Mouse (Mus musculus): ENCODE measurements around the gene Sncg. TPM values are rescaled to one million over a fixed set of nuclear protein-coding genes. Genes with fewer than 3 reads are reported as not detected.
A peak's percentile ranks its signal among the peaks of the same experiment; 100 is the strongest.

Gene Sncg
- polyA plus RNA-seq, 1 experiment from 2014 or later, result 65.7 TPM

DNA sequence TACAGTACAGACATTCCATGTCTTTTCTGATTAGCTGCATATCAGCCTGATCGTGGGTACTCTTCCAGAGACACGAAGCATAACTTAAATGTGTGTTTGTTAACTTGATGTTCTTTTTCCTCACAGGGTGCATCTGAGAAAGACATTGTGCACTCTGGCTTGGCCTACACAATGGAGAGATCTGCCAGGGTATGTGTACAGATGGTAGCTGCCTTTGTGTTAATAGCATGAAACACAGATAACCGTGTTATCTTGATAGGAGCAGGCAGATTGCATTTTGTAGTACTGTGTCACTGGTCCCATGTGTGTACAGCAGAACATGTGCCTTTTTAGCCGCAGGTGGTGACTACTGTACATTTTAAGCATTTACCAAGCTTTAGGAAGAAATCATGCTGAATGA, 32.6 kb downstream of the Sncg start:
- H3K27me3 ChIP-seq (ENCODE audit: control insufficient read depth, insufficient read depth, low read length), result no peaks in the 10 kb centered on the region
- WGBS, result 91% methylated on average over 4 of the region's 4 CpGs
- peaks cover 4% of the 10 kb centered on the region; the same call in 1 of the 2 replicates for H3K36me3 ChIP-seq (ENCODE audit: control insufficient read depth, insufficient read depth, low read length)
- no peak overlapping the region for H3K4me2 ChIP-seq
- no peak overlapping the region for H3K4me3 ChIP-seq (ENCODE audit: low read depth, low read length)
- no peak overlapping the region for H3K9ac ChIP-seq (ENCODE audit: low read length)
- ATAC-seq (ENCODE audit: low FRiP score), result no peak
- H3K9me3 ChIP-seq (ENCODE audit: control insufficient read depth, low read length), result no peaks in the 10 kb centered on the region
- no peaks in the 10 kb centered on the region for H3K4me1 ChIP-seq (ENCODE audit: control insufficient read depth, insufficient read depth, low read length)
- H3K27ac ChIP-seq (ENCODE audit: low read depth, low read length), result no peak overlapping the region
- DNase-seq (ENCODE audit: low spot score, missing footprints), result peak; percentile 76

DNA sequence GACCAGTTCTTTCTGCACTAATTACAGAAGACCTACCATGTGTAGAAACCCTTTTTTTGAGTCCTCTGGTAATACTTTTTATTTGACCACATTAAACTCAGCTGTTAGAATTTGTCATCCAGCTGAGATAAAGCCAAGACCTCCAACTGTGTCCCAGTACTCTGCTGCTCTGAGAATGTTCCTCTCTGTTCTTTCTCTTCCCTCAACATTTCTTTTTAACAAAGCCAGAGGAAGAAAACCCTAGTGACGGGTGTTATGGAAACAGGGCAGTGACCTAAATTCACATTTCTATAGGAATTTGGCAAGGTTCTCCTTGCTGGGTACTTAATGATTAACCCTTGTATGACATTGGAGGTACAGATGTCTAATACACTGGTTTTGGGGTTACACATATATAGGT, 35.1 kb downstream of the Sncg start:
- ATAC-seq (ENCODE audit: low FRiP score) (no peak), DNase-seq (ENCODE audit: low spot score, missing footprints) (peak; percentile 76)
- Histone ChIP-seq H3K4me1 (ENCODE audit: control insufficient read depth, insufficient read depth, low read length) (no peaks in the 10 kb centered on the region), H3K27me3 (ENCODE audit: control insufficient read depth, insufficient read depth, low read length) (no peaks in the 10 kb centered on the region), H3K9ac (ENCODE audit: low read length) (no peak overlapping the region), H3K36me3 (ENCODE audit: control insufficient read depth, insufficient read depth, low read length) (peaks cover 9% of the 10 kb centered on the region; the same call in 1 of the 2 replicates), H3K4me2 (no peak overlapping the region), H3K4me3 (ENCODE audit: low read depth, low read length) (no peak overlapping the region), H3K9me3 (ENCODE audit: control insufficient read depth, low read length) (no peaks in the 10 kb centered on the region), H3K27ac (ENCODE audit: low read depth, low read length) (no peak overlapping the region)
- WGBS, result 63% methylated on average over 1 of the region's 1 CpGs

DNA sequence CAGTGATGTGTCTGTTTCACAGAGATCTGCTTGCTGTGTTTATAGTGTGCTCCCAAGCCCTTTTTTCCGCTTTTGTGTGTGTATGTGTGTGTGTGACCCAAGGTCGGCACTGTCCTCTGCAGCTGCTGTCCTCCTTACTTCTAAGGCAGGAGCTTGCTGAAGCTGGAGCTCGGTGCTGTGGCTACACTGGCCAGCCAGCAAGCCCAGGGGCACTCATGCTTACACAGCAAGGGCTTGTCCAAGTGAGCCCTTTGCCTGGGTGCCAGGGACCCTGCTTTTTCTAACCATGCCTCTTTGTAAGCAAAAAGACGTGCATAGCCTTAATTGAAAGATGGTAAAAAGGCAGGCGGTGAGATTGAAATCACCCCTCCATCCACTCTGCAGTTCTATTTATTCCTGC, 42.1 kb downstream of the Sncg start:
- Histone ChIP-seq H3K4me3 (ENCODE audit: low read depth, low read length) (no peak overlapping the region), H3K27me3 (ENCODE audit: control insufficient read depth, insufficient read depth, low read length) (no peaks in the 10 kb centered on the region), H3K4me1 (ENCODE audit: control insufficient read depth, insufficient read depth, low read length) (no peaks in the 10 kb centered on the region), H3K9me3 (ENCODE audit: control insufficient read depth, low read length) (no peaks in the 10 kb centered on the region), H3K4me2 (no peak overlapping the region), H3K9ac (ENCODE audit: low read length) (no peak overlapping the region), H3K27ac (ENCODE audit: low read depth, low read length) (no peak overlapping the region), H3K36me3 (ENCODE audit: control insufficient read depth, insufficient read depth, low read length) (peaks cover 12% of the 10 kb centered on the region; the same call in 1 of the 2 replicates)
- no peak for DNase-seq (ENCODE audit: low spot score, missing footprints)
- 92% methylated on average over 5 of the region's 5 CpGs for WGBS
- ATAC-seq (ENCODE audit: low FRiP score), result no peak

DNA sequence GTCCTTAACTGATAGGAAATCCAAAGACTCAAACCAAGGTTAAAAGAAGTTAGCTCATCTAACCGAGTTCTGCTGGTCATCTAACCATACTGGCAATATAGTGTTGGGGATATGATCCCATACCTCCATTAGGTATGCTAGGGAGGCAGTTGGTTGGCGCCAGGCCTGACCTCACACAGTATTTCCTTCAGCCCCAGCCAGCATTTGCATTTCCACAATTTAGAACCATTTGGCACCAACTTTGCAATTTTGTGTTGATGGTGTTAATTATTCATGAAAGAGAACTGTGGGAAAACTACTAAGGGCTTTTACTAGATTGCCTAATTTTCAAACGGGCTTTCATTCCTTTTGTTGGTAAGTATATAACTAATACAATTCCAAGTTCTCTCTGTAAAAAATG, 42.7 kb downstream of the Sncg start:
- no peak overlapping the region for H3K9ac ChIP-seq (ENCODE audit: low read length)
- H3K4me3 ChIP-seq (ENCODE audit: low read depth, low read length), result no peak overlapping the region
- H3K4me1 ChIP-seq (ENCODE audit: control insufficient read depth, insufficient read depth, low read length), result no peaks in the 10 kb centered on the region
- WGBS, result 92% methylated on average over 3 of the region's 3 CpGs
- H3K9me3 ChIP-seq (ENCODE audit: control insufficient read depth, low read length), result no peaks in the 10 kb centered on the region
- H3K4me2 ChIP-seq, result no peak overlapping the region
- ATAC-seq (ENCODE audit: low FRiP score) (no peak), DNase-seq (ENCODE audit: low spot score, missing footprints) (no peak)
- H3K27me3 ChIP-seq (ENCODE audit: control insufficient read depth, insufficient read depth, low read length), result no peaks in the 10 kb centered on the region
- H3K27ac ChIP-seq (ENCODE audit: low read depth, low read length), result no peak overlapping the region
- peaks cover 12% of the 10 kb centered on the region; the same call in 1 of the 2 replicates for H3K36me3 ChIP-seq (ENCODE audit: control insufficient read depth, insufficient read depth, low read length)

DNA sequence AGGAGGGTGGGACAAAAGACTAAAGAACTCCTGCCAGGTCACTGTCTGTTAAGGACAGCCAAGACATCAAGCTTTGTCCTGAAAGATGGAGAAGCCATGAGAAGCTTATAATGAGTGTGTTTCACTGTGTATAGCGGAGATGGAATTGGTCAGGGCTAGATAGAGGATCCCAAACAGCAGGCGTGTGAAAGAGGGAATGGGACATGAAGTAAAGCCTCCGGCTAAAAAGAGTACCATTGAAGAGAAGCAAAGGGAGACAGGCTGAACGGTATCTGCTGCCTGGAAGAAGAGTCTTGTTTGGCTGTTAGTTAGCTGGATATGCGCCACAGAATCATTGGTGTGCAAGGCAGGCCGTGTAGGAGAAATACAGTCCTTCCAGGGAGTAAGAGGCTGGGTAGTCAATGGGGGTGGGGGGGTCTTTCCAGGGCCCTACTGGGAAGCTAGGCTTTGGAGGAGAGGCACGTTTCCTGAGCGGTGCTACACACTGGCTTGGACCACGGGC, 43.9 kb downstream of the Sncg start:
- no peak overlapping the region for H3K4me2 ChIP-seq
- no peaks in the 10 kb centered on the region for H3K9me3 ChIP-seq (ENCODE audit: control insufficient read depth, low read length)
- DNase-seq (ENCODE audit: low spot score, missing footprints) (no peak), ATAC-seq (ENCODE audit: low FRiP score) (no peak)
- H3K4me1 ChIP-seq (ENCODE audit: control insufficient read depth, insufficient read depth, low read length), result no peaks in the 10 kb centered on the region
- no peak overlapping the region for H3K4me3 ChIP-seq (ENCODE audit: low read depth, low read length)
- no peak overlapping the region for H3K27ac ChIP-seq (ENCODE audit: low read depth, low read length)
- WGBS, result 91% methylated on average over 9 of the region's 9 CpGs
- peaks cover 8% of the 10 kb centered on the region; the same call in 1 of the 2 replicates for H3K36me3 ChIP-seq (ENCODE audit: control insufficient read depth, insufficient read depth, low read length)
- H3K27me3 ChIP-seq (ENCODE audit: control insufficient read depth, insufficient read depth, low read length), result no peaks in the 10 kb centered on the region
- no peak overlapping the region for H3K9ac ChIP-seq (ENCODE audit: low read length)

DNA sequence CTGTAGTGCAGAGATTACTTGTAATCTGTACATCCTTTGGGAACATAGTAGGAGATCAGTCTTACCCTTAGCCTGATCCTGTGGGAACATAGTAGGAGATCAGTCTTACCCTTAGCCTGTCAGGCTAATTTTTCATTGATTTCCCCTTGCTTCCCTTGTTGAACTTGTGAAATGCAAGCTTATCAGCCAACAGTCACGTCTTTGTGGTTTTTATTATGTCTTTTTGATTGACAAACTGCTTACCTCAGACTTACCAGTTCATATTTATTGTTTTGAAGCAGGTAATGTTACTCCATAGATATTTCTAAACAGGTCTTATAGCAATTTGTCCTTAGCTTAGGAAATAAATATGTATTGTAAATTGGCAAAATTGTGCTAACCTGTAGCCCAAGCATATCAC, 47.0 kb downstream of the Sncg start:
- Histone ChIP-seq H3K4me3 (ENCODE audit: low read depth, low read length) (no peak overlapping the region), H3K4me1 (ENCODE audit: control insufficient read depth, insufficient read depth, low read length) (no peaks in the 10 kb centered on the region), H3K36me3 (ENCODE audit: control insufficient read depth, insufficient read depth, low read length) (peaks cover 13% of the 10 kb centered on the region; the same call in 1 of the 2 replicates), H3K27ac (ENCODE audit: low read depth, low read length) (no peak overlapping the region), H3K9me3 (ENCODE audit: control insufficient read depth, low read length) (no peaks in the 10 kb centered on the region), H3K27me3 (ENCODE audit: control insufficient read depth, insufficient read depth, low read length) (no peaks in the 10 kb centered on the region), H3K4me2 (no peak overlapping the region), H3K9ac (ENCODE audit: low read length) (no peak overlapping the region)
- ATAC-seq (ENCODE audit: low FRiP score) (no peak), DNase-seq (ENCODE audit: low spot score, missing footprints) (no peak)
- WGBS, result 82% methylated on average over 1 of the region's 1 CpGs

DNA sequence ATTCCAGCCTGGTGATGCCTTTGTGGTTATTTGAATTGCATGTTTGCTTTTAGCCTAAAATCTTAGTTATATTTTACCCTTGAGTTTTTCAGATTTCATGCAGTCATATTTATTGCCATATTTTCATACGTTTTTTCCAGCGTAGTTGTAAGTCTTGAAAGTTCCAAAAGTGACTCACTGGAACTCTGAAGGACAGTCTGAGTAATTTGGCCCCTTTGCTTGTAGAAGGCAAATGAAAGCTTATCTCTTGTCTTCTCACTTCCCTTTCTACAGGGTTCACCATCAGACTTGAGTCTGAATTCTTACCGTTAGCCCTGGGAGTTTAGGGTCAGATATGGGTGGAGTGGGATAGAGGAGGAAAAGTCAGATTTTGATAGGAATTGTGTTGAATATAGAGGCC, 48.0 kb downstream of the Sncg start:
- peak; percentile 68 for DNase-seq (ENCODE audit: low spot score, missing footprints)
- H3K27ac ChIP-seq (ENCODE audit: low read depth, low read length), result no peak overlapping the region
- H3K9me3 ChIP-seq (ENCODE audit: control insufficient read depth, low read length), result no peaks in the 10 kb centered on the region
- H3K4me3 ChIP-seq (ENCODE audit: low read depth, low read length), result no peak overlapping the region
- WGBS, result 90% methylated on average over 3 of the region's 3 CpGs
- ATAC-seq (ENCODE audit: low FRiP score), result no peak
- H3K4me1 ChIP-seq (ENCODE audit: control insufficient read depth, insufficient read depth, low read length), result no peaks in the 10 kb centered on the region
- H3K4me2 ChIP-seq, result no peak overlapping the region
- H3K9ac ChIP-seq (ENCODE audit: low read length), result no peak overlapping the region
- peaks cover 10% of the 10 kb centered on the region; the same call in 1 of the 2 replicates for H3K36me3 ChIP-seq (ENCODE audit: control insufficient read depth, insufficient read depth, low read length)
- H3K27me3 ChIP-seq (ENCODE audit: control insufficient read depth, insufficient read depth, low read length), result no peaks in the 10 kb centered on the region

DNA sequence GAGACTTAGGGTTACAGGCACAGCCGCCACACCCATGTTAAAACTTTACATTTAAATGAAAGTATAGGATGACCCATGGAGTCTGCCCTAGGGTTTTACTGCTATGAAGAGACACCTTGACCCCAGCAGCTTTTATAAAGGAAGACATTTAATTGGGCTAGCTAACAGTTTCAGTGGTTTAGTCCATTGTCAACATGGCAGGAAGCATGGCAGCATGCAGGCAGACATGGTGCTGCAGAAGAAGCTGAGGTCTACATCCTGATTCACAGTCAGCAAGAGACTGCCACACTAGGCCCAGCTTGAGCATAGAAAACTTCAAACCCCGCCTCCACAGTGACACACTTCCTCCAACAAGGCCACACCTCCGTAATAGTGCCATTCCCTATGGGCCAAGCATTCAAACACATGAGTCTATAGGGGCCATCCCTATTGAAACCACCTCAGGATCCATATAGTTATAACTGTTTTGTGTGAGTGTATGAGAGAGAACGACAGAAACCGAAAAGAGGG, 51.0 kb downstream of the Sncg start:
- Histone ChIP-seq H3K9ac (ENCODE audit: low read length) (no peak overlapping the region), H3K9me3 (ENCODE audit: control insufficient read depth, low read length) (no peaks in the 10 kb centered on the region), H3K27me3 (ENCODE audit: control insufficient read depth, insufficient read depth, low read length) (no peaks in the 10 kb centered on the region), H3K4me3 (ENCODE audit: low read depth, low read length) (no peak overlapping the region), H3K4me1 (ENCODE audit: control insufficient read depth, insufficient read depth, low read length) (no peaks in the 10 kb centered on the region), H3K27ac (ENCODE audit: low read depth, low read length) (no peak overlapping the region), H3K4me2 (no peak overlapping the region), H3K36me3 (ENCODE audit: control insufficient read depth, insufficient read depth, low read length) (peaks cover 10% of the 10 kb centered on the region; the same call in 1 of the 2 replicates)
- WGBS, result 93% methylated on average over 5 of the region's 5 CpGs
- no peak for ATAC-seq (ENCODE audit: low FRiP score)
- DNase-seq (ENCODE audit: low spot score, missing footprints), result no peak

Data from midbrain, embryonic 11.5 days (tissue).